Mouse (Mus musculus): ENCODE measurements around the gene Prlr. TPM values are rescaled to one million over a fixed set of nuclear protein-coding genes. Genes with fewer than 3 reads are reported as not detected.
A peak's percentile ranks its signal among the peaks of the same experiment; 100 is the strongest.

The Prlr gene
- polyA plus RNA-seq, 1 experiment = 0.08 TPM

GRCm38 (mm10) chr15:10313522-10314455 lies 136.8 kb downstream of the Prlr start:
- peak; percentile 23 to 85 for DNase-seq (ENCODE audit: extremely low spot score in 1 of 2, low spot score in 1 of 2)

- DNase-seq (ENCODE audit: extremely low spot score in 1 of 2, low spot score in 1 of 2) = no peak
Observed at GRCm38 (mm10) chr15:10325080-10325479, 148.0 kb downstream of the Prlr start, which contains the start of gene Gm21973. TSS of gene Gm21973 (plus strand) at chr15:10325380.

- DNase-seq (ENCODE audit: extremely low spot score in 1 of 2, low spot score in 1 of 2) = no peak
Observed at GRCm38 (mm10) chr15:10330626-10331025, 153.6 kb downstream of the Prlr start.

GRCm38 (mm10) chr15:10332566-10332965 lies 155.5 kb downstream of the Prlr start:
- DNase-seq (ENCODE audit: extremely low spot score in 1 of 2, low spot score in 1 of 2) = no peak

- no peak for DNase-seq (ENCODE audit: extremely low spot score in 1 of 2, low spot score in 1 of 2)
Observed at GRCm38 (mm10) chr15:10338606-10339005, 161.6 kb downstream of the Prlr start.

GRCm38 (mm10) chr15:10347044-10347443 lies 170.0 kb downstream of the Prlr start:
- DNase-seq (ENCODE audit: extremely low spot score in 1 of 2, low spot score in 1 of 2) = no peak

- DNase-seq (ENCODE audit: extremely low spot score in 1 of 2, low spot score in 1 of 2) = no peak
Observed at GRCm38 (mm10) chr15:10358039-10358948, 181.3 kb downstream of the Prlr start, which contains the start of gene Agxt2. TSS of gene Agxt2 (plus strand) at chr15:10358532.

GRCm38 (mm10) chr15:10366331-10366730 lies 189.3 kb downstream of the Prlr start:
- DNase-seq (ENCODE audit: extremely low spot score in 1 of 2, low spot score in 1 of 2) = no peak

GRCm38 (mm10) chr15:10375404-10375803 lies 198.4 kb downstream of the Prlr start:
- no peak for DNase-seq (ENCODE audit: extremely low spot score in 1 of 2, low spot score in 1 of 2)

- DNase-seq (ENCODE audit: extremely low spot score in 1 of 2, low spot score in 1 of 2) = peak in 1 of 2 experiments; percentile 53
Observed at GRCm38 (mm10) chr15:10378338-10378959, 201.4 kb downstream of the Prlr start.

- no peak for DNase-seq (ENCODE audit: extremely low spot score in 1 of 2, low spot score in 1 of 2)
Observed at GRCm38 (mm10) chr15:10379757-10380458, 202.9 kb downstream of the Prlr start.

GRCm38 (mm10) chr15:10387263-10387662 lies 210.2 kb downstream of the Prlr start:
- DNase-seq (ENCODE audit: extremely low spot score in 1 of 2, low spot score in 1 of 2) = no peak

Other genes starting within 250 kb of the Prlr start
- gene Gm21973, start 148.1 kb downstream of the Prlr start, polyA plus RNA-seq (2012; rRNA removed) = not detected in 2 replicates
- gene Agxt2, start 181.3 kb downstream of the Prlr start, polyA plus RNA-seq (2012; rRNA removed) = not detected in 2 replicates